Mouse (Mus musculus) spleen, adult 2 months (tissue): ENCODE data around the gene Dpp6. TPM values are rescaled to one million over a fixed set of nuclear protein-coding genes. Genes with fewer than 3 reads are reported as not detected.

Source experiments
- DNase-seq, 2 experiments: peaks; one replicate each; pipeline versions ENCODE4 v3.0.0 to v3.0.0-alpha.2; 2012 to 2021; ENCODE audit warnings: low spot score in 2 of 2, low read depth in 1 of 2
- H3K27ac ChIP-seq: fragments of 200-500 bp; 2 replicates; pipeline ENCODE4 v1.5.1; 2012; ENCODE audit warnings: low read length, inconsistent platforms; ENCODE audit not compliant: insufficient read depth
- H3K27me3 ChIP-seq: fragments of 200-500 bp; 2 replicates; pipeline ENCODE4 v1.6.1; 2012; ENCODE audit warnings: mild to moderate bottlenecking, moderate library complexity, low read length, inconsistent platforms; ENCODE audit not compliant: control insufficient read depth, insufficient read depth
- H3K36me3 ChIP-seq: fragments of 200-500 bp; 2 replicates; pipeline ENCODE4 v1.6.1; 2012; ENCODE audit warnings: mild to moderate bottlenecking, low read length, inconsistent platforms; ENCODE audit not compliant: control insufficient read depth, insufficient read depth
- H3K4me1 ChIP-seq: fragments of 200-500 bp; 2 replicates; pipeline ENCODE4 v1.6.1; 2011; ENCODE audit warnings: inconsistent platforms; ENCODE audit not compliant: control insufficient read depth, insufficient read depth, insufficient read length
- H3K4me3 ChIP-seq: fragments of 200-500 bp; 2 replicates; pipeline ENCODE4 v1.5.1; 2011; ENCODE audit warnings: mild to moderate bottlenecking, inconsistent platforms; ENCODE audit not compliant: insufficient read depth, insufficient read length; ENCODE audit errors: extremely low read depth
- CTCF ChIP-seq: fragments of 200-500 bp; IDR thresholded peaks from 2 replicates; pipeline ENCODE4 v1.5.1; 2011; ENCODE audit warnings: mild to moderate bottlenecking, inconsistent platforms; ENCODE audit not compliant: insufficient read depth, insufficient read length, insufficient replicate concordance; ENCODE audit errors: extremely low read depth
- POLR2A ChIP-seq: fragments of 200-500 bp; IDR thresholded peaks from 2 replicates; pipeline ENCODE4 v1.6.1; 2011; ENCODE audit warnings: low read depth, low read length, inconsistent platforms
- WGBS: fragments of 180-500 bp; shearing (Covaris S2); methylation state at CpG from one replicate; pipeline ENCODE4 v1.1.7; 2018; 5-methylcytosine and 5-hydroxymethylcytosine counted together
- polyA plus RNA-seq: library from polyadenylated mRNA; depleted of rRNA; stranded (reverse); fragments of >200 nt; gene quantifications from 2 replicates; pipeline ENCODE4 v1.2.3, GENCODE M21; 2012

Gene Dpp6
- polyA plus RNA-seq, 1 experiment, result 0.11 TPM

- TF ChIP-seq POLR2A, result no peak
- TF ChIP-seq CTCF, result no peak
- Histone ChIP-seq H3K27me3 (no peaks in the 10 kb centered on the region), H3K4me1 (no peaks in the 10 kb centered on the region), H3K27ac (no peak overlapping the region), H3K36me3 (no peaks in the 10 kb centered on the region), H3K4me3 (no peak overlapping the region)
- DNase-seq, result no peak
- 68% methylated on average over 4 of the region's 4 CpGs for WGBS
These were observed 489.6 kb downstream of the Dpp6 start for GRCm38 (mm10) chr5:27306497-27307152.

GRCm38 (mm10) chr5:27310217-27310616 is 493.2 kb downstream of the Dpp6 start:
- H3K4me1 ChIP-seq, result no peaks in the 10 kb centered on the region
- no peak overlapping the region for H3K27ac ChIP-seq
- no peaks in the 10 kb centered on the region for H3K27me3 ChIP-seq
- TF ChIP-seq CTCF, result no peak
- TF ChIP-seq POLR2A, result no peak
- H3K36me3 ChIP-seq, result no peaks in the 10 kb centered on the region
- 50% methylated on average over 2 of the region's 2 CpGs for WGBS
- no peak overlapping the region for H3K4me3 ChIP-seq
- DNase-seq, result no peak

GRCm38 (mm10) chr5:27316674-27317073 is 499.7 kb downstream of the Dpp6 start:
- no peak overlapping the region for H3K27ac ChIP-seq
- TF ChIP-seq CTCF (no peak), POLR2A (no peak)
- no peak overlapping the region for H3K4me3 ChIP-seq
- WGBS, result 43% methylated on average over 1 of the region's 1 CpGs
- DNase-seq, result no peak
- no peaks in the 10 kb centered on the region for H3K4me1 ChIP-seq
- no peaks in the 10 kb centered on the region for H3K36me3 ChIP-seq
- no peaks in the 10 kb centered on the region for H3K27me3 ChIP-seq

GRCm38 (mm10) chr5:27317264-27317663 is 500.3 kb downstream of the Dpp6 start:
- Histone ChIP-seq H3K4me1 (no peaks in the 10 kb centered on the region), H3K36me3 (no peaks in the 10 kb centered on the region), H3K27me3 (no peaks in the 10 kb centered on the region), H3K4me3 (no peak overlapping the region), H3K27ac (no peak overlapping the region)
- no peak for TF ChIP-seq POLR2A
- TF ChIP-seq CTCF, result no peak
- no peak for DNase-seq

- 92% methylated on average over 1 of the region's 1 CpGs for WGBS
- no peaks in the 10 kb centered on the region for H3K27me3 ChIP-seq
- no peak for DNase-seq
- H3K4me3 ChIP-seq, result no peak overlapping the region
- H3K36me3 ChIP-seq, result no peaks in the 10 kb centered on the region
- no peak for TF ChIP-seq POLR2A
- no peak for TF ChIP-seq CTCF
- no peaks in the 10 kb centered on the region for H3K4me1 ChIP-seq
- H3K27ac ChIP-seq, result no peak overlapping the region
These were observed 500.8 kb downstream of the Dpp6 start for GRCm38 (mm10) chr5:27317832-27318231.

- 73% methylated on average over 4 of the region's 4 CpGs for WGBS
- H3K27me3 ChIP-seq, result no peaks in the 10 kb centered on the region
- no peak for DNase-seq
- H3K4me1 ChIP-seq, result no peaks in the 10 kb centered on the region
- no peaks in the 10 kb centered on the region for H3K36me3 ChIP-seq
- TF ChIP-seq CTCF, result no peak
- TF ChIP-seq POLR2A, result no peak
- H3K4me3 ChIP-seq, result no peak overlapping the region
- no peak overlapping the region for H3K27ac ChIP-seq
These were observed 502.7 kb downstream of the Dpp6 start for GRCm38 (mm10) chr5:27319731-27320130.
